Mouse (Mus musculus): Measurements from ENCODE around the gene Pvalb. TPM values are rescaled to one million over a fixed set of nuclear protein-coding genes. Genes with fewer than 3 reads are reported as not detected.

Pvalb gene
- polyA plus RNA-seq, 1 experiment from 2014 or later: not detected

DNA sequence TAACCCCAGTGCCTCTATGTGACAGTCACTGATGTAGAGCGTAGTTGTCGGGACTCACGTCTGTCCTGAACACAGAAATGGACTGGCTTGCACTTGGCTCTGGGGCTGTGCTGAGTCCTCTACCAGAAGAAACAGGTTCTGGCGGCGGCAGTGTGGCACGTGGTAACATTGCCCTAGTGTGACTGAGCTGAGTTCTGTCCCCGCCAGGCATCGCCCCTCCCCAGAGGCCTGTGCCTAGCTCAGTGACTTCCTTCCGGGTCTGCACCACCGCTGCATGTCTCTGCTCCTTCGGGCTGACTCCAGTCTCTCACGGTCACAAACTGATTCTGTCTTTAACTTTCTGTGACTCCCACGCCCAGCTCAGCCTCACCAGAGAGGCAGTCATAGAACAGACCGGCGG lies 35.5 kb downstream of the Pvalb start:
- 91% methylated on average over 15 of the region's 15 CpGs for WGBS

DNA sequence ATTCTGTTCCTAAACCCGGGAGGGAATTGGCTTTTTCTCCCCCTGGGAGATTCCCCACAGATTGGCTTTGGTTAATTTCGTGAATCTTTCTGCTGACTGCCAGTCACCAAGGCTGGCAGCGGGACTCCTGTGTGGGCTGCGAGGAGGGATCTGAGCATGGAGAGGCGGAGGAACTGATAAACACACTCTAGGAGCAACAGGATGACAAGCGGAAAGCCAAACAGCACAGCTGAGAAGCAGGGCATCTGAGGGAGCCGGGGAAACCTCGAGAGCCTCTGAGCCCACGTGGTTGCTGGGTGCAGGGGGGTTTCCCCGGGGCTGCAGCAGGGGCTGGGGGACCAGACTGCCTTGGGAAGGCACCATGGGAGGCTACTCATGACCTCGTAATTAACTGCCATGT lies 36.6 kb downstream of the Pvalb start:
- Histone ChIP-seq H3K4me3 (ENCODE audit: low read length) (no peak overlapping the region), H3K27ac (ENCODE audit: low read length) (no peak overlapping the region), H3K36me3 (ENCODE audit: control insufficient read depth, insufficient read depth, low read length) (no peaks in the 10 kb centered on the region), H3K9ac (ENCODE audit: low read depth, low read length) (no peak overlapping the region), H3K9me3 (ENCODE audit: control insufficient read depth, low read length) (no peaks in the 10 kb centered on the region), H3K4me2 (ENCODE audit: low read depth, low read length) (no peak overlapping the region), H3K4me1 (ENCODE audit: control insufficient read depth, insufficient read depth, low read length) (peaks cover 9% of the 10 kb centered on the region; the same call in 1 of the 2 replicates), H3K27me3 (replicated peaks; ENCODE audit: control insufficient read depth, insufficient read depth, low read length) (no peaks in the 10 kb centered on the region)
- WGBS: 82% methylated on average over 11 of the region's 11 CpGs
- no peak for ATAC-seq

More for the DNA sequence above, 35.5 kb downstream of the Pvalb start:
- no peak for ATAC-seq
- H3K9ac ChIP-seq (ENCODE audit: low read depth, low read length): no peak overlapping the region
- H3K9me3 ChIP-seq (ENCODE audit: control insufficient read depth, low read length): no peaks in the 10 kb centered on the region
- peaks cover 14% of the 10 kb centered on the region; the same call in 1 of the 2 replicates for H3K4me1 ChIP-seq (ENCODE audit: control insufficient read depth, insufficient read depth, low read length)
- no peak overlapping the region for H3K4me3 ChIP-seq (ENCODE audit: low read length)
- H3K27ac ChIP-seq (ENCODE audit: low read length): no peak overlapping the region
- H3K27me3 ChIP-seq (replicated peaks; ENCODE audit: control insufficient read depth, insufficient read depth, low read length): no peaks in the 10 kb centered on the region
- no peaks in the 10 kb centered on the region for H3K36me3 ChIP-seq (ENCODE audit: control insufficient read depth, insufficient read depth, low read length)
- H3K4me2 ChIP-seq (ENCODE audit: low read depth, low read length): no peak overlapping the region

DNA sequence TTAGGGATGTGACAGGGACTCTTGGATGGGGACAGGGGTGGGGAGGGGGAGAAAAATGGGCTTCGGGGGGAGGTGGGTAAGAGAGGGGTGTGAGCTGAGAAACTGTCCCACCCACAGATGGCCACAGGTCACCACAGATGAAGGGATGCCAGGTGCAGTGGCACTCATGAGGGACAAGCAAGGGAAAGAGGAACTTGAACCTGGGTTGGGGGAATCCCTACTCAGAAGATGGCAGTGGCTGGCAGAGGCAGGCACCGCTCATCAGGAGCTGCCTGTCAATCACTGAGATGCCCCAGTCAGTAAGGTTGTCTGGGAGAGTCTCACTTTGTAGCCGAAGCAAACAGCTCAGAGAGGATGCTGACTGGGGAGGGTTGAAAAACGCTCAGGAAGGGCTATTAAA lies 40.9 kb downstream of the Pvalb start:
- Histone ChIP-seq H3K4me3 (ENCODE audit: low read length) (no peak overlapping the region), H3K4me1 (ENCODE audit: control insufficient read depth, insufficient read depth, low read length) (no peaks in the 10 kb centered on the region), H3K4me2 (ENCODE audit: low read depth, low read length) (no peak overlapping the region), H3K27ac (ENCODE audit: low read length) (no peak overlapping the region), H3K9me3 (ENCODE audit: control insufficient read depth, low read length) (no peaks in the 10 kb centered on the region), H3K27me3 (replicated peaks; ENCODE audit: control insufficient read depth, insufficient read depth, low read length) (no peaks in the 10 kb centered on the region), H3K36me3 (ENCODE audit: control insufficient read depth, insufficient read depth, low read length) (no peaks in the 10 kb centered on the region), H3K9ac (ENCODE audit: low read depth, low read length) (no peak overlapping the region)
- ATAC-seq: no peak
- WGBS: 82% methylated on average over 4 of the region's 4 CpGs

DNA sequence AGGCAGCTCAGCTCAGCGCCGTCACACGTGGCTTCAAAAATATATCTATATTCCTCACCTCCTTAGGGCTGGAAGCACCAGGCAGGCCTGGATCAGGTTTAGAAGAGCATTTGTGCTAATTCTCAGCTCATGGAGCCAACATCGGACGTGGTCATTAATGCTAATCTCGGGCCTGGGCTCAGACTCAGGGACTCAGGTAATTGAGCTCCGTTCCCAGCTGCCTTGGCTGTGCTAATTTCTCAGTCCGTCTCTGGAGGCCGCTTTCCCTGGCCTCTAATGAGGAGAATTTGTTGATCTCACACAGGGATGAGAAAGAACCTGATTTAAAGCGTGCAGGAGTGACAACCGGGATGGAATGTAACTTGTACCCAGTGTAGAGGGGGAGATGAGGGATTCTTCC lies 41.7 kb downstream of the Pvalb start:
- H3K9ac ChIP-seq (ENCODE audit: low read depth, low read length): no peak overlapping the region
- no peaks in the 10 kb centered on the region for H3K27me3 ChIP-seq (replicated peaks; ENCODE audit: control insufficient read depth, insufficient read depth, low read length)
- no peak overlapping the region for H3K4me3 ChIP-seq (ENCODE audit: low read length)
- WGBS: 90% methylated on average over 11 of the region's 11 CpGs
- no peaks in the 10 kb centered on the region for H3K9me3 ChIP-seq (ENCODE audit: control insufficient read depth, low read length)
- no peaks in the 10 kb centered on the region for H3K4me1 ChIP-seq (ENCODE audit: control insufficient read depth, insufficient read depth, low read length)
- H3K4me2 ChIP-seq (ENCODE audit: low read depth, low read length): no peak overlapping the region
- H3K27ac ChIP-seq (ENCODE audit: low read length): no peak overlapping the region
- no peaks in the 10 kb centered on the region for H3K36me3 ChIP-seq (ENCODE audit: control insufficient read depth, insufficient read depth, low read length)
- ATAC-seq: no peak

DNA sequence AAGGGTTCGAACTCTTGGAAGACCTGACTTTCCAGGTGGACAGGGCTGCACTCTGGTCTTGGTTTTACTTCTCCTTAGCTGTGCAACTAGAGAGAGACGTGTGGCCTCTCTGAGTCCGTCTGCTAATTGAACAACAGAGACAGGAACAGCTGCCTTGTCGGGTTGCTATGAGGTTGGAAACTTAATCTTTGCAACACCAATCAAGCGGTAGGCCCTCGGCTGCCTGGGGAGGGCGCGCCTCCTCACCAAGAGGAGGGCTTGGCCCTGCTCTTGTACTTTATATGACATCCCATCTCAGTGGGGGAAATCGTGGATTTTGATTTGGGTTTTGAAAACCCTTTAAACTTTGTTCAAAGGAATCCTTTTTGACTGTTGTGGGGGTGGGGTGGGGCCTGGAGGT lies 44.3 kb downstream of the Pvalb start:
- Histone ChIP-seq H3K27me3 (replicated peaks; ENCODE audit: control insufficient read depth, insufficient read depth, low read length) (no peaks in the 10 kb centered on the region), H3K27ac (ENCODE audit: low read length) (no peak overlapping the region), H3K9ac (ENCODE audit: low read depth, low read length) (no peak overlapping the region), H3K36me3 (ENCODE audit: control insufficient read depth, insufficient read depth, low read length) (no peaks in the 10 kb centered on the region), H3K4me2 (ENCODE audit: low read depth, low read length) (no peak overlapping the region), H3K9me3 (ENCODE audit: control insufficient read depth, low read length) (no peaks in the 10 kb centered on the region), H3K4me1 (ENCODE audit: control insufficient read depth, insufficient read depth, low read length) (no peaks in the 10 kb centered on the region), H3K4me3 (ENCODE audit: low read length) (no peak overlapping the region)
- no peak for ATAC-seq
- WGBS: 82% methylated on average over 9 of the region's 9 CpGs

DNA sequence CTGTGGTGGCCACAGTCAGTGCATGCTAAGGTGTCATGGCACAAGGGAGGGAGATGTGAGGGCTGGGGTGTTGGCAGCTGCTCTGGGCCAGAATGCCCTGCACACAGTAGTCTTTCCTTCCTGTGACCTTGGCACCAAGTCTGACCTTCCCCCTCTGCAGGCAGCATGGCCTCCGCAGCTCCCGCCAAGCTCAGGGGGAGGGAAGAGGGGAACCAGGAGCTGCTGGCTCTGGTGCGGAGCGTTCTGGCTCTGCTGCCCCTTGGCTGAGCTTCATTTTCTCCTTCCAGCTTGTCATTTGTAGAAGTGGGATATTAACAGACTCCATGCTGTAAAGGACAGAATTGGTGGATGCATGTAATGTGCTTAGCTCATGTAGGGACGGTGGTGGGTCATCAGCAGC lies 47.9 kb downstream of the Pvalb start:
- no peak overlapping the region for H3K4me2 ChIP-seq (ENCODE audit: low read depth, low read length)
- H3K27me3 ChIP-seq (replicated peaks; ENCODE audit: control insufficient read depth, insufficient read depth, low read length): no peaks in the 10 kb centered on the region
- no peak for ATAC-seq
- H3K9me3 ChIP-seq (ENCODE audit: control insufficient read depth, low read length): no peaks in the 10 kb centered on the region
- no peaks in the 10 kb centered on the region for H3K4me1 ChIP-seq (ENCODE audit: control insufficient read depth, insufficient read depth, low read length)
- no peak overlapping the region for H3K27ac ChIP-seq (ENCODE audit: low read length)
- H3K9ac ChIP-seq (ENCODE audit: low read depth, low read length): no peak overlapping the region
- no peaks in the 10 kb centered on the region for H3K36me3 ChIP-seq (ENCODE audit: control insufficient read depth, insufficient read depth, low read length)
- WGBS: 80% methylated on average over 5 of the region's 5 CpGs
- no peak overlapping the region for H3K4me3 ChIP-seq (ENCODE audit: low read length)

DNA sequence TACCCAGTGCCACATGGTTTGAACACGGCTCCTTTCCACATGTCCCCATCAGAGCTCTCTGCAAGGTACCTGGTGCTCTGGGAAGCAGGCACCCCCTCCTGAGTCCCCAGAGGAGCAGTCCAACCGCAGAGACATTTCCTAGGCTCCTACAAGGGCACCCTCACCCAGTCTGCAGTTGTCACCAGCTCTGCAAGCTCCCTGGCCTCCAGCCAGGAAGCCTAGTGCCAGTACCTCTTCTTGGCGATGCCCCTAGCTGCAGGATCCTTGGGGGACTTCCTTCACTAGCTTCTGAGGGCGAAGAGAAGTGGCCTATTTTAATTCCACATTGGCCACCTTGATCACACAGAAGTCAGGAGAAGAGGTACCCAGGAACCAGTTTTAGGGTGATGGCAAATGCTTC lies 48.4 kb downstream of the Pvalb start:
- no peak for ATAC-seq
- Histone ChIP-seq H3K9me3 (ENCODE audit: control insufficient read depth, low read length) (no peaks in the 10 kb centered on the region), H3K4me2 (ENCODE audit: low read depth, low read length) (no peak overlapping the region), H3K9ac (ENCODE audit: low read depth, low read length) (no peak overlapping the region), H3K4me3 (ENCODE audit: low read length) (no peak overlapping the region), H3K27ac (ENCODE audit: low read length) (no peak overlapping the region), H3K27me3 (replicated peaks; ENCODE audit: control insufficient read depth, insufficient read depth, low read length) (no peaks in the 10 kb centered on the region), H3K36me3 (ENCODE audit: control insufficient read depth, insufficient read depth, low read length) (no peaks in the 10 kb centered on the region), H3K4me1 (ENCODE audit: control insufficient read depth, insufficient read depth, low read length) (no peaks in the 10 kb centered on the region)
- 74% methylated on average over 4 of the region's 4 CpGs for WGBS

DNA sequence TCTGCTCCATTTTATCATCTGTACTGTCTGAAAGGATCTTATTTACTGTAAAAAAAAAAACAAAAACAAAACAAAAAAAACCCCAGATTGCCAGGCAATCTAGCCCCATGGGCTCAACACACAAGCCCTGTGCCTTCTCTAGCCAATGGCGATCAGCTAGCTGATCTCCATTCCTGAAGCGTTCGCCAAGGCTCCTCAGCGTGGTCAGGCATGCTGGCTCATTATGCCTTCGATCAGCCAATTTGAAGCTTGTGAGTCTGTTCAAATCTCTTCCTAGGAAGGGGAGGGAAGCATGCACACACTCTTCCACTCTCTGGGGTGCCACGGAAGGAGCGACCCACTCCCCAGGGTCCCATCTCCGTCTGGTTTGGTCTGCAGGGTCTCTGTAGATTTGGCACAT lies 48.9 kb downstream of the Pvalb start:
- WGBS: 77% methylated on average over 8 of the region's 8 CpGs
- H3K27ac ChIP-seq (ENCODE audit: low read length): no peak overlapping the region

DNA sequence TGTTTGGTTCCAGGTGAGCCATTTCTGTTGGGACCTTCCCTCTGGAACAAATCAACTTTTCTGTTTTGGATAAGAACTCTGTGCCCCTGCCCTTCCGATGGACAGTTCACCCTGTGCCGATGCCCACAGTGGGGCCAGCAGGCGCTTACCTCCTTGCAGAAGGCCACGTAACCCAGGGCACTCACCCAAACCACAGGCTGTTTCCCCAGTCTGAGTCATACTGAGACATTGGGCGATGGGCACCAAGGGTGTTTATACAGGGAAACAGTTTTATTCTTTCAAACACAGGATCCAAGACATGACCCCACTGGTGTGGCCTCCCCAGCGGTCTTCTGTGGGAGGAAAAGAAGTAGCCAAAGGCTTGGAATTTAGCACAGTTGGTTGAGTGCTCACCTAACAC lies 50.8 kb downstream of the Pvalb start:
- no peaks in the 10 kb centered on the region for H3K27me3 ChIP-seq (replicated peaks; ENCODE audit: control insufficient read depth, insufficient read depth, low read length)
- 84% methylated on average over 6 of the region's 6 CpGs for WGBS

More for the DNA sequence above, 48.9 kb downstream of the Pvalb start:
- H3K9me3 ChIP-seq (ENCODE audit: control insufficient read depth, low read length): no peaks in the 10 kb centered on the region
- H3K4me1 ChIP-seq (ENCODE audit: control insufficient read depth, insufficient read depth, low read length): no peaks in the 10 kb centered on the region
- H3K4me3 ChIP-seq (ENCODE audit: low read length): no peak overlapping the region
- H3K36me3 ChIP-seq (ENCODE audit: control insufficient read depth, insufficient read depth, low read length): no peaks in the 10 kb centered on the region
- H3K9ac ChIP-seq (ENCODE audit: low read depth, low read length): no peak overlapping the region
- H3K4me2 ChIP-seq (ENCODE audit: low read depth, low read length): no peak overlapping the region
- no peaks in the 10 kb centered on the region for H3K27me3 ChIP-seq (replicated peaks; ENCODE audit: control insufficient read depth, insufficient read depth, low read length)
- ATAC-seq: no peak

DNA sequence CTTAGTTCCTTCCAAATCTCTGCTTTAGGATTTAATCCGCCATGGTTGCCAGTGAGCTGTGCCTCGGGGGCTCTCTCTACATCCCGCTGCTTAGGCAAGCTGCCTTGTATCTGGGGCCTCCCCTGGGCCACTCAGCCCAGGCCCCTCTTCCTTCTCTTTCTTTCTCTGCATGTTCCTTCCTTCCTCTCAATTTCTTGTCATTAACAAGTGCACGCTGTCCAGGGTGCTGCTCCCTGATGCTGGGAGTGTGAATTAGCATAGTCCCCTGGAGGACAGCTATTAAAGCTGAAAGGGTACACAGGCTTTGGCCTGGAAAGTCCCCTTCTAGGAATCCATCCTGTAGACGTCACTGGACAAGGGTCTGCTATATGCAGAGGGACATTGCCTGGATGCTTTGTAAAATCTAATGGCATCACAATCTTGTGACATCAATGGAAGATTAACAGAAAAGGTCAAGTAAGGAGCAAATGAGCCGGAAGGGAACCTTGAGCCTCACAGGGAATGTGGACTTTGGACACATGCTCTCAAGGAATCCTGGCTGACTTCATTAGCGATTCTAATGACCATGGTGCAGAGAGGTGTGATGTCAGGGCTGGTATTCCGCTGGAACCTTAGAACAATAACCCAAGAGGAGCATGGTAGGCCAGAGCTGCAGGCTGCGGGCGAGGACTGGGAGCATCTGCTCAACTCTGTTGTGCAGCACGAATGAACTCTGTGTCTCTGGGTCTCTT lies 53.0 kb downstream of the Pvalb start:
- H3K4me2 ChIP-seq (ENCODE audit: low read depth, low read length): no peak overlapping the region
- no peak overlapping the region for H3K27ac ChIP-seq (ENCODE audit: low read length)
- H3K27me3 ChIP-seq (replicated peaks; ENCODE audit: control insufficient read depth, insufficient read depth, low read length): no peaks in the 10 kb centered on the region
- H3K9me3 ChIP-seq (ENCODE audit: control insufficient read depth, low read length): no peaks in the 10 kb centered on the region
- H3K4me3 ChIP-seq (ENCODE audit: low read length): no peak overlapping the region
- 55% methylated on average over 11 of the region's 11 CpGs for WGBS
- no peak overlapping the region for H3K9ac ChIP-seq (ENCODE audit: low read depth, low read length)
- H3K36me3 ChIP-seq (ENCODE audit: control insufficient read depth, insufficient read depth, low read length): no peaks in the 10 kb centered on the region
- ATAC-seq: no peak
- H3K4me1 ChIP-seq (ENCODE audit: control insufficient read depth, insufficient read depth, low read length): no peaks in the 10 kb centered on the region

More for the DNA sequence above, 50.8 kb downstream of the Pvalb start:
- no peak overlapping the region for H3K4me2 ChIP-seq (ENCODE audit: low read depth, low read length)
- H3K36me3 ChIP-seq (ENCODE audit: control insufficient read depth, insufficient read depth, low read length): no peaks in the 10 kb centered on the region
- no peak for ATAC-seq
- no peak overlapping the region for H3K9ac ChIP-seq (ENCODE audit: low read depth, low read length)
- no peak overlapping the region for H3K4me3 ChIP-seq (ENCODE audit: low read length)
- H3K4me1 ChIP-seq (ENCODE audit: control insufficient read depth, insufficient read depth, low read length): no peaks in the 10 kb centered on the region
- H3K27ac ChIP-seq (ENCODE audit: low read length): no peak overlapping the region
- H3K9me3 ChIP-seq (ENCODE audit: control insufficient read depth, low read length): no peaks in the 10 kb centered on the region
